Mouse (Mus musculus) lung, embryonic 14.5 days (tissue): ENCODE measurements around the gene 3110018I06Rik. TPM values are rescaled to one million over a fixed set of nuclear protein-coding genes. Genes with fewer than 3 reads are reported as not detected.

Source experiments
- ATAC-seq: fragments of 200-750 bp; cut with Nextera tagmentation; 2 replicates; pipeline ENCODE4 v1.8.0; 2017; ENCODE audit warnings: mild to moderate bottlenecking, moderate TSS enrichment, moderate library complexity; ENCODE audit not compliant: insufficient read depth
- DNase-seq: peaks from one replicate; pipeline ENCODE4 v3.0.0-alpha.2; 2015
- H3K27ac ChIP-seq: fragments of 300-500 bp; sonication (generic); 2 replicates; pipeline ENCODE4 v1.5.1; 2014; ENCODE audit warnings: low read depth, mild to moderate bottlenecking, moderate library complexity
- H3K27me3 ChIP-seq: fragments of 300-500 bp; sonication (generic); 2 replicates; pipeline ENCODE4 v1.6.1; 2014; ENCODE audit warnings: low read length, control low read depth; ENCODE audit not compliant: insufficient read depth
- H3K36me3 ChIP-seq: fragments of 300-500 bp; sonication (generic); 2 replicates; pipeline ENCODE4 v1.6.1; 2014; ENCODE audit warnings: control low read depth; ENCODE audit not compliant: insufficient read depth
- H3K4me1 ChIP-seq: fragments of 300-500 bp; sonication (generic); 2 replicates; pipeline ENCODE4 v1.6.1; 2014; ENCODE audit warnings: antibody characterized with exemption, control low read depth; ENCODE audit not compliant: insufficient read depth
- H3K4me2 ChIP-seq: fragments of 300-500 bp; sonication (generic); 2 replicates; pipeline ENCODE4 v1.6.1; 2014; ENCODE audit warnings: mild to moderate bottlenecking
- H3K4me3 ChIP-seq: fragments of 300-500 bp; sonication (generic); 2 replicates; pipeline ENCODE4 v1.5.1; 2014; ENCODE audit warnings: low read depth, low read length
- H3K9ac ChIP-seq: fragments of 300-500 bp; sonication (generic); 2 replicates; pipeline ENCODE4 v1.6.1; 2014
- H3K9me3 ChIP-seq: fragments of 300-500 bp; sonication (generic); 2 replicates; pipeline ENCODE4 v1.6.1; 2016; ENCODE audit warnings: low read depth, low read length, control low read depth
- CTCF ChIP-seq: IDR thresholded peaks from 2 replicates; pipeline ENCODE4 v1.5.1; 2016; ENCODE audit warnings: antibody characterized with exemption, low read depth
- WGBS: fragments of 180-500 bp; shearing (Covaris S2); extraction: QIAGEN DNeasy Blood & Tissue Kit; methylation state at CpG from one replicate; pipeline ENCODE4 v1.1.7; 2014; 5-methylcytosine and 5-hydroxymethylcytosine counted together
- polyA plus RNA-seq: library from polyadenylated mRNA; unstranded; fragments of >200 nt; fragmentation: Nextera tagmentation; extraction: Ambion mirVana; gene quantifications from 2 replicates; pipeline ENCODE4 v1.2.1, GENCODE M21; 2014

The 3110018I06Rik gene
- not detected in 2 replicates for polyA plus RNA-seq

DNA sequence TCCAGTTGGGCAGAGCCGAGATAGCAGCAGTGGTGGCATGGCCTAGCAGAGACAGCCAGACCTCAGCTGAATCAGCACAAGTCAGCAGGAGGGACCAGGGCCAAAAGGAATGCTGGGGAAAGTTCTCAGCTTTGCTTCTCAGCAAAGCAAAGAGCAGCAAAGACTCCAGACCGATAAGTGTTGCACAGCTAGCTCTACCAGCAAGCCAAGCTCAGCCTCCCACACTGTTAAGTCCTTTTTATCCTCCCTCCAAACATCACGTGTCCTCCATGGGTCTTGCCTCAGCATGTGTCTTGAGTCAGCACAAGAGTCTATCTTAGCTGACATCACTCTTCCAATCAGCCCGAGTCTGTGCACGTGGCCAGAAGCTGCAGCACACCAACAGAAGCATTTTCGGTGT is at the start of gene 3110018I06Rik:
Gene 3110018I06Rik (plus strand): TSS at position 262 of the 400 bp plus-strand sequence.
- 81% methylated on average over 6 of the region's 6 CpGs for WGBS
- no peaks in the 10 kb centered on the region for H3K4me1 ChIP-seq
- H3K9me3 ChIP-seq = no peaks in the 10 kb centered on the region
- no peak within 1 kb of the TSS for H3K4me3 ChIP-seq
- TF ChIP-seq CTCF = no peak
- no peak within 1 kb of the TSS for H3K27ac ChIP-seq
- H3K4me2 ChIP-seq = no peak within 1 kb of the TSS
- ATAC-seq (no peak), DNase-seq (no peak)
- H3K27me3 ChIP-seq = no peaks in the 10 kb centered on the region
- no peak within 1 kb of the TSS for H3K9ac ChIP-seq
- no peaks in the 10 kb centered on the region for H3K36me3 ChIP-seq

DNA sequence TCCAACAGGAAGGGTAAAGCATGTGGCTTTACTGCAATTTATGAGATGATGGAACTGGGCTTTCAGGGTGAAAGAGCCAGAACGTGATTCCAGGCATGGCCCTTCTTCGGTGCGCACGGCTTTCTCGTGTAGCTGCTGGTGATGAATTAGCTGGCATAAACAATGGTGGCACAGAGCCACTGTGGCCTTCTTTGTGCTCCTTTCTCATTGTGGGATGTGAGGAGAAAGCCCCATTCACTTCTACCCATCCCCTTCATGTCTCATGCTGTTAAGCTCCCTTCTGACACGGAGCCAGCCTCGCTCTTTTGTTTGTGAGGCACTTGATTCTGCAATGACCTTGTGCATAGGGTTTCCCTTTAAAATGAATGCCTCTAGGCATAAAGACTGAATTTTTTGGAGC is 43.8 kb upstream of the 3110018I06Rik start:
- H3K27me3 ChIP-seq = no peaks in the 10 kb centered on the region
- H3K9me3 ChIP-seq = no peaks in the 10 kb centered on the region
- ATAC-seq = no peak
- no peaks in the 10 kb centered on the region for H3K4me1 ChIP-seq
- WGBS = 59% methylated on average over 7 of the region's 7 CpGs
- TF ChIP-seq CTCF = no peak
- H3K36me3 ChIP-seq = no peaks in the 10 kb centered on the region
- no peak overlapping the region for H3K4me3 ChIP-seq
- no peak for DNase-seq
- no peak overlapping the region for H3K4me2 ChIP-seq
- H3K27ac ChIP-seq = no peak overlapping the region
- no peak overlapping the region for H3K9ac ChIP-seq

DNA sequence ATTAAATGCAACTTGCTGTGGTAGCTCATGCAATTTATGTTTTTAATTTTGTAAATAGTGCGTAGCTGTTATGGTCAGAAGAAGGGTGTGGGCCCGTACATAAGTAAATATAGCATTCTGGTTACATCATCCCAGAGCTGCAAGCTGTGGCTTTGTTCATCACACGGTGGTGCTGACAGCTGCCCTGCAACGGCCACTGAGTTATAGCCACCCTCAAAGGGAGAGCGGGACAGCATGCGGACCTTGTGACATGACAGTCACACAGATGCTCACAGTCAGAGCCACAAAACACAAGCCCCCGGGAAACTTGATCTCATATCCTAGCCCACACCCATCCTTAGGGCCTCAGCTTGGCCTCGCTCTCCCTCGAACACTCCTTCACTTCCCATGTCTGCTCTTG is 30.6 kb upstream of the 3110018I06Rik start:
- no peak overlapping the region for H3K9ac ChIP-seq
- no peaks in the 10 kb centered on the region for H3K4me1 ChIP-seq
- no peaks in the 10 kb centered on the region for H3K36me3 ChIP-seq
- H3K27ac ChIP-seq = no peak overlapping the region
- H3K4me2 ChIP-seq = no peak overlapping the region
- H3K4me3 ChIP-seq = no peak overlapping the region
- DNase-seq (no peak), ATAC-seq (no peak)
- no peak for TF ChIP-seq CTCF
- H3K9me3 ChIP-seq = no peaks in the 10 kb centered on the region
- WGBS = 48% methylated on average over 9 of the region's 9 CpGs
- no peaks in the 10 kb centered on the region for H3K27me3 ChIP-seq

DNA sequence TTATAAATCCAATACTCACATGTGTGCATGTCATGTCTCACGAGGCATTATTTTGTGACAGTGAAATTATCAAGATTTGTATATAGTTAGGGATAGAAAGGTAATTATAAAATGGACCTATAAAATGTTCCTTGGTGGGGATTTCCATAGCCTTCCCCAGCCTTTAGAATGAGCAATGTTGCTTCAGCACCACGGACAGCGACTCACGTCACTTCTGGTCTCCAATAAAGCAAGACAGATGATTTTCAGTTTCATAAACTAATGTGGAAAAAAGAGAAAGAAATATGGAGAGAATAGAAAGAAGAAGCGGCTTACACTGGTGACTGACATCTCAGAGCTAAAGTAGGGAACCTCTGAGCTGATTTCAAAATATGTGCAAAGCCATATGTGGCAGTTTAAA is 23.7 kb upstream of the 3110018I06Rik start:
- H3K4me1 ChIP-seq = no peaks in the 10 kb centered on the region
- H3K27ac ChIP-seq = no peak overlapping the region
- H3K27me3 ChIP-seq = no peaks in the 10 kb centered on the region
- H3K36me3 ChIP-seq = no peaks in the 10 kb centered on the region
- no peaks in the 10 kb centered on the region for H3K9me3 ChIP-seq
- ATAC-seq (no peak), DNase-seq (peak; percentile 93)
- H3K4me2 ChIP-seq = no peak overlapping the region
- H3K9ac ChIP-seq = no peak overlapping the region
- 7% methylated on average over 5 of the region's 5 CpGs for WGBS
- H3K4me3 ChIP-seq = no peak overlapping the region
- TF ChIP-seq CTCF = no peak

DNA sequence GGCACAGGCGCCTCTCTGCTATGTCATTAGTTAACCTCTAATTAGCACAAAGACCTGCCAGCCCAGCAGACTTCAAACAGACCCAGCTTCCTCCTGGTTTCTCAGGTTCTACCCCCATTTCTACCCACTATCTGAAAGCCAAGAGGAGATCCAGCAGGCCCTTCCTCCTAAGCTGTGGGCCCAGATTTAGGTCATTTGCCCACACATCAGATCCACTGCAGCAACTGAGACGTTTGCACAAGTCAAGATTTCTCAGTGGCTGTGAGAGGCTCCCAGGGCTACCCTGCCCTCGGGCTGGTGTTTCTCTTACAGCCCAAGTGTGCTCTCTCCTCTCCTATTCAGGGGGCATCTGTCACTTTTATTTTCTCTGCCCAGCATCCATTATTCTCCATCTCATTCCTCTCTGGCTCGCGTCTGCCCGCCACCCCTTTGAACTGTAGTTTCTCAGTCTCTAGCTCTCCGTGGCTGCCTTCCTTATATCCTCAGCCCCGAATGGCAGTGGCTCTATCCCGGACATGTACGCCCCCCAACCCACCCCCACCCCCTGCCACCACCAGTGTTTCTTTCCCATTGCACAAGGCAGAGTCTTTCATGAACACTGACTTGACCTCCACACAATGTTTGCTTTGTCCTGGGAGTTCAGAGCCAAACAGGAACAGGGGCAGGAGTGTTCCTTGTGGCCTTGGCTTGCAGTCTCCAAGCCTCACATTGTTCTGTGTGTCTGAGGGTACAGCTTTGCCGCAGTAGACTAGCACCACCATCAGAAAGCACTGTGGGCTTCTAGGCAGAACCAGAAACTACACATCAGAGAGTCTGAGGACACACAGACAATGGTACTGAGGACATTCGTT is 11.8 kb upstream of the 3110018I06Rik start:
- no peak for ATAC-seq
- Histone ChIP-seq H3K4me1 (no peaks in the 10 kb centered on the region), H3K27me3 (no peaks in the 10 kb centered on the region), H3K27ac (no peak overlapping the region), H3K9ac (no peak overlapping the region), H3K4me3 (no peak overlapping the region), H3K4me2 (no peak overlapping the region), H3K36me3 (no peaks in the 10 kb centered on the region), H3K9me3 (no peaks in the 10 kb centered on the region)
- no peak for DNase-seq
- 60% methylated on average over 12 of the region's 12 CpGs for WGBS
- TF ChIP-seq CTCF = no peak

DNA sequence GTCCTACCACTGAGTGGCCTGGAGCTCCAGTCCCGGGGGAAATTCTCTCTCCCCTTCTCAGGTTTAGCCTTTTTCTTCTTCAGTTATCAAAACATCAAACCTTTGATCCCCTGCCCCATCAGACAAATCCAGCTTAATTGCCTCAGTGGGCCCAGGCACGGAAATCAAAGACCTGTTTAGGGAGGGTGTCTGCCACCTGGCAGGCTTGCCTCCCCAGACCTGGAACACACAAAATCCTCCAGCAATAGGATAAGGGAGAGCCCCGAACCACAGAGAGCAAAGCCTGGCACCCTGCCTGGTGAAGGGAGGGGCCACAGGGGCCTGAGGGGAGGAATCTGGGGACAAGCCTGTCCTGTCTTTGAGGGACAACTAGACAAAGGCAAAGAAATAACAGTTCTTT is 9.1 kb upstream of the 3110018I06Rik start:
- no peak overlapping the region for H3K4me3 ChIP-seq
- no peak for TF ChIP-seq CTCF
- no peaks in the 10 kb centered on the region for H3K9me3 ChIP-seq
- no peaks in the 10 kb centered on the region for H3K27me3 ChIP-seq
- no peaks in the 10 kb centered on the region for H3K4me1 ChIP-seq
- DNase-seq (no peak), ATAC-seq (no peak)
- WGBS = 11% methylated on average over 3 of the region's 3 CpGs
- H3K27ac ChIP-seq = no peak overlapping the region
- no peak overlapping the region for H3K4me2 ChIP-seq
- H3K36me3 ChIP-seq = no peaks in the 10 kb centered on the region
- H3K9ac ChIP-seq = no peak overlapping the region

DNA sequence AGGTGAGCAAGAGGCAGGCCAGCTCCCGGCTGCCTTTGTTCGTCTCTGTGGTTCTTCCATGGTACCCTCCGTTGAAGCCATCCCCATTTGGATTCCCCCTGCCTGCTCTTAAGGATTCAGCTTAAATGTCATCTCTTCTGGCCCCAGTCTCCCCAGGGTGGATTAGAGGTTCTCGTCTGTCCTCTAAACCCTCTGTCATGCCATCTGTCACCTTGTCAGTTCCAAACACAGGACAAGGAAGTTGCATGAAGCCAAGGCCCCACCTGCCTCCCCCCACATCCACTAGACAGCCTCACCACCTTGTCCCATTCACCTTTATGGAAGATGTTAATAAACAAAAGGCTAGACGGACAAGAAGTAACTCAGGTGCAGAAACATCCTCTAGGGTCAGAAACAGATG is 5.4 kb upstream of the 3110018I06Rik start:
- ATAC-seq (no peak), DNase-seq (no peak)
- WGBS = 72% methylated on average over 5 of the region's 5 CpGs
- no peak overlapping the region for H3K9ac ChIP-seq
- no peak for TF ChIP-seq CTCF
- no peaks in the 10 kb centered on the region for H3K27me3 ChIP-seq
- no peaks in the 10 kb centered on the region for H3K4me1 ChIP-seq
- no peaks in the 10 kb centered on the region for H3K9me3 ChIP-seq
- no peak overlapping the region for H3K4me3 ChIP-seq
- H3K36me3 ChIP-seq = no peaks in the 10 kb centered on the region
- no peak overlapping the region for H3K27ac ChIP-seq
- no peak overlapping the region for H3K4me2 ChIP-seq
